Comparison of ENCODE assay signal across 13 mouse cellular contexts in genomic region chr2:116106194-116106593, GRCm38 (mm10). TPM values are rescaled to one million over a fixed set of nuclear protein-coding genes. Genes with fewer than 3 reads are reported as not detected.
DNase-seq lines count a peak whose midpoint lies in the region; ATAC-seq and TF ChIP-seq lines count a peak whose summit lies in the region.
"Had no signal": no experiment of that assay in that cellular context is flagged by ENCODE, and none has a peak within 500 bp of the region (broad histone marks: within the 10 kb centered on the region; RNA-seq: fewer than 3 reads in every experiment).

No protein-coding gene starts in this region.

- no peaks in the 10 kb centered on the region for H3K27me3 ChIP-seq in heart, postnatal 0 days (ENCODE audit: control insufficient read depth, insufficient read depth, low read length)
- H3K27me3 ChIP-seq in heart, embryonic 10.5 days (ENCODE audit: insufficient read depth, poor library complexity, severe bottlenecking) = no peaks in the 10 kb centered on the region
- H3K27me3 ChIP-seq: neural tube, embryonic 15.5 days had no signal

- H3K36me3 ChIP-seq in heart, postnatal 0 days (replicated peaks; ENCODE audit: control insufficient read depth, insufficient read depth, low read length) = no peaks in the 10 kb centered on the region
- H3K36me3 ChIP-seq in heart, embryonic 10.5 days = no peaks in the 10 kb centered on the region
- H3K36me3 ChIP-seq: neural tube, embryonic 15.5 days had no signal

- no peak overlapping the region for H3K4me2 ChIP-seq in heart, postnatal 0 days (ENCODE audit: low read depth, low read length)
- H3K4me2 ChIP-seq: neural tube, embryonic 15.5 days had no signal

- intact Hi-C loops in left cerebral cortex, postnatal 14 days (cut with DNase I) = loop anchor here (10.0 kb wide), 4 partner anchors 719 to 1841 kb away; no protein-coding TSS in a partner anchor
- intact Hi-C loops in left cerebral cortex, postnatal 4 days (cut with DNase I) = loop anchor here (10.0 kb wide), 3 partner anchors 1261 to 1841 kb away; no protein-coding TSS in a partner anchor

- no peaks in the 10 kb centered on the region for H3K9me3 ChIP-seq in heart, postnatal 0 days (replicated peaks; ENCODE audit: control insufficient read depth, low read length)
- H3K9me3 ChIP-seq in heart, embryonic 10.5 days = no peaks in the 10 kb centered on the region
- H3K9me3 ChIP-seq: neural tube, embryonic 15.5 days had no signal

- 47% methylated on average over 4 of the region's 4 CpGs for WGBS in heart, postnatal 0 days
- 67% methylated on average over 4 of the region's 4 CpGs for WGBS in heart, embryonic 10.5 days

- TF ChIP-seq EP300 in heart, postnatal 0 days (IDR thresholded peaks at IDR 0.05; ENCODE audit: low read depth) = no peak

- peak; percentile 36 for TF ChIP-seq CTCF in heart, postnatal 0 days (IDR thresholded peaks at IDR 0.05; ENCODE audit: low read depth)

- H3K4me1 ChIP-seq in heart, postnatal 0 days (ENCODE audit: control insufficient read depth, insufficient read depth) = no peaks in the 10 kb centered on the region
- 0 out of 2 replicates have a peak, but pooled peaks cover 5% of the 10 kb centered on the region for H3K4me1 ChIP-seq in heart, embryonic 10.5 days
- H3K4me1 ChIP-seq: neural tube, embryonic 15.5 days had no signal

- peak; percentile 10 for DNase-seq in heart, postnatal 0 days (ENCODE audit: low spot score)
- DNase-seq in heart, embryonic 10.5 days (ENCODE audit: low spot score) = no peak
- DNase-seq in left cerebral cortex, postnatal 14 days (ENCODE audit: low spot score in 2 of 2) = peak; percentile 14 to 37
- DNase-seq in left cerebral cortex, postnatal 4 days = no peak
- DNase-seq in ES-CJ7 (ENCODE audit: low read depth, low spot score) (peak; percentile 8), adipocyte (ENCODE audit: low spot score) (peak; percentile 41)
- no peak for DNase-seq in thymus, postnatal 14 days
- DNase-seq: layer of hippocampus, postnatal 36 days; spleen, adult 18-20 months; thymus, adult 18-20 months had no signal

- ATAC-seq in heart, postnatal 0 days (ENCODE audit: insufficient read depth, low read depth) = no peak
- ATAC-seq: hindbrain, embryonic 16.5 days had no signal

- no peak overlapping the region for H3K27ac ChIP-seq in heart, postnatal 0 days (ENCODE audit: low read depth)
- no peak overlapping the region for H3K27ac ChIP-seq in heart, embryonic 10.5 days
- H3K27ac ChIP-seq: neural tube, embryonic 15.5 days had no signal

- H3K9ac ChIP-seq in heart, postnatal 0 days (replicated peaks; ENCODE audit: low read depth, low read length) = no peak overlapping the region
- H3K9ac ChIP-seq: neural tube, embryonic 15.5 days had no signal

- H3K4me3 ChIP-seq in heart, postnatal 0 days (ENCODE audit: low read depth, low read length) = no peak overlapping the region
- H3K4me3 ChIP-seq in heart, embryonic 10.5 days = no peak overlapping the region
- H3K4me3 ChIP-seq: erythroblast, embryonic 14.5 days; neural tube, embryonic 15.5 days had no signal

RNA-seq across cellular contexts. Expression of gene Meis2, which starts 40.6 kb away (rescaled TPM):
- total RNA-seq in heart, postnatal 0 days (2014; rRNA removed; ENCODE audit: low replicate concordance) = 30.5 and 42.2 TPM in 2 replicates
- 15.4 and 15.7 TPM in 2 replicates for polyA plus RNA-seq in heart, postnatal 0 days (2015; fragmentation: Nextera tagmentation; extraction: Ambion mirVana)
- 45.2 and 62.7 TPM in 2 replicates for polyA plus RNA-seq in heart, embryonic 10.5 days (2016; fragmentation: Nextera tagmentation; extraction: Ambion mirVana)
- total RNA-seq in left cerebral cortex, postnatal 14 days (2021) = 10 to 100 TPM; 80.8 to 89.3 TPM
- 100 to 1,000 TPM; 186 to 188 TPM for total RNA-seq in left cerebral cortex, postnatal 4 days (2021)
- polyA plus RNA-seq: erythroblast, embryonic 14.5 days had no signal

Comparison
In these comparisons a context has a peak if more than half of its experiments do, and no peak if none do; other contexts are left out.
1. DNase-seq: peak in heart, postnatal 0 days (single experiment), left cerebral cortex, postnatal 14 days (2 of 2), ES-CJ7 (single experiment) and adipocyte (single experiment); none in heart, embryonic 10.5 days (single experiment), left cerebral cortex, postnatal 4 days (single experiment) and thymus, postnatal 14 days (single experiment).